Mouse (Mus musculus) heart, embryonic 15.5 days (tissue): ENCODE results near the gene Gm20547. TPM values are rescaled to one million over a fixed set of nuclear protein-coding genes. Genes with fewer than 3 reads are reported as not detected.
A peak's percentile ranks its signal among the peaks of the same experiment; 100 is the strongest.
"Not testable (repeated sequence)": the region's sequence is repeated elsewhere in the genome, so short reads cannot be mapped to it uniquely, and the experiment has no call there.

Experiments used
- ATAC-seq: fragments of 200-750 bp; cut with Nextera tagmentation; replicated peaks from 2 replicates; pipeline ENCODE4 v1.8.0; 2017; ENCODE audit warnings: low read depth, moderate TSS enrichment; ENCODE audit not compliant: insufficient number of reproducible peaks, insufficient read depth, low FRiP score
- H3K27ac ChIP-seq: fragments of 300-500 bp; sonication (generic); 2 replicates; pipeline ENCODE4 v1.5.1; 2015; ENCODE audit warnings: mild to moderate bottlenecking, inconsistent platforms
- H3K27me3 ChIP-seq: fragments of 300-500 bp; sonication (generic); 2 replicates; pipeline ENCODE4 v1.6.1; 2015; ENCODE audit warnings: inconsistent platforms
- H3K36me3 ChIP-seq: fragments of 300-500 bp; sonication (generic); 2 replicates; pipeline ENCODE4 v1.6.1; 2015; ENCODE audit warnings: mild to moderate bottlenecking, inconsistent platforms
- H3K4me1 ChIP-seq: fragments of 300-500 bp; sonication (generic); replicated peaks from 2 replicates; pipeline ENCODE4 v1.6.1; 2015; ENCODE audit warnings: inconsistent platforms
- H3K4me2 ChIP-seq: fragments of 300-500 bp; sonication (generic); 2 replicates; pipeline ENCODE4 v1.6.1; 2015; ENCODE audit warnings: inconsistent platforms, mild to moderate bottlenecking, moderate library complexity
- H3K4me3 ChIP-seq: fragments of 300-500 bp; sonication (generic); 2 replicates; pipeline ENCODE4 v1.5.1; 2015; ENCODE audit warnings: mild to moderate bottlenecking, inconsistent platforms
- H3K9ac ChIP-seq: fragments of 300-500 bp; sonication (generic); 2 replicates; pipeline ENCODE4 v1.6.1; 2015; ENCODE audit warnings: mild to moderate bottlenecking, inconsistent platforms
- H3K9me3 ChIP-seq: fragments of 300-500 bp; sonication (generic); replicated peaks from 2 replicates; pipeline ENCODE4 v1.6.1; 2016; ENCODE audit warnings: inconsistent platforms
- WGBS: fragments of 180-500 bp; shearing (Covaris S2); methylation state at CpG from one replicate; pipeline ENCODE4 v1.1.7; 2015; ENCODE audit warnings: mixed read lengths; 5-methylcytosine and 5-hydroxymethylcytosine counted together
- polyA plus RNA-seq: library from polyadenylated mRNA; unstranded; fragments of >200 nt; fragmentation: Nextera tagmentation; extraction: Ambion mirVana; gene quantifications from 2 replicates; pipeline ENCODE4 v1.2.1, GENCODE M21; 2015

The Gm20547 gene
- polyA plus RNA-seq, 1 experiment from 2014 or later: not detected

DNA sequence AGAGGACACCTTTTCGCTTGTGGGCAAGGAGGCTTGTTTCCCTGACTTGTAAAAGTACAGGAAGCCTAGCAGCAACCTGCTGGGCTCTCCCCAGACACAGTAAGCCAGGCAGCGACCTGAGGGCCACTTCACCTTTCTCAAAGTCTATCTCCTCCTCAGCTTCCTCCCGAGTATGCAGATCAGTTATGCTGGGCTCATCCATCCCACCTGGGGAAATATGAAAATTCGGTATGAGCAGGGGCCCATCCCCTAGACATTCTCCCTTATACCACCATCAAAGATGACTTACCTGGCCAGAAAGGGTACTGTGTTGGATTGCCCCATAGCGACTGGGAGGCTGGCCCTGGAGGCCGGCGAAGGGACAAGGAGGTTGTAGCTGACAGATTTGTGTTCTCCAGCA, 34.2 kb downstream of the Gm20547 start:
- 88% methylated on average over 7 of the region's 7 CpGs for WGBS
- Histone ChIP-seq H3K27me3 (no peaks in the 10 kb centered on the region), H3K4me1 (peaks cover 19% of the 10 kb centered on the region), H3K4me2 (no peak overlapping the region), H3K36me3 (peaks cover 39% of the 10 kb centered on the region), H3K4me3 (no peak overlapping the region), H3K27ac (no peak overlapping the region), H3K9ac (no peak overlapping the region), H3K9me3 (no peaks in the 10 kb centered on the region)
- ATAC-seq: no peak

DNA sequence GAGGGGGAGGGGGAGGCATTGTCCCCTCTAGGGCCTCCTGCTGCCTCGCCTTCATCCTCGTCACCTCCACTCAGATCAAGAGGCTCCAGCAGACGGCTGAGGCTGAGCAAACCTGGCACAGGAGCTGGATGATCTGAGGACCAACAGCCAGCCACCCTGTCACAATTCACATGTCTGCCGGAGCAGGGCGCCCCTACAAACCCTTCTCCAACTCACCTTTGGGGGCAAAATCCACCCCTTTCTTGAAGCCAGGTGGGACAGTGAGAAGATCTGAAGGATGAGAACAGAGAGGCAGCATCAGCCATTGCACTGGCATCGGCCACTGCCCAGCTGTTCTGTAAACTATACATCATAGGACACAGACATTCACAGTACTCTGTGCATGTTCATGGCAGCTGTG, 34.6 kb downstream of the Gm20547 start:
- Histone ChIP-seq H3K4me3 (no peak overlapping the region), H3K27me3 (no peaks in the 10 kb centered on the region), H3K9ac (no peak overlapping the region), H3K4me1 (peaks cover 19% of the 10 kb centered on the region), H3K36me3 (peaks cover 43% of the 10 kb centered on the region), H3K27ac (no peak overlapping the region), H3K4me2 (no peak overlapping the region), H3K9me3 (no peaks in the 10 kb centered on the region)
- WGBS: 89% methylated on average over 6 of the region's 6 CpGs
- no peak for ATAC-seq

DNA sequence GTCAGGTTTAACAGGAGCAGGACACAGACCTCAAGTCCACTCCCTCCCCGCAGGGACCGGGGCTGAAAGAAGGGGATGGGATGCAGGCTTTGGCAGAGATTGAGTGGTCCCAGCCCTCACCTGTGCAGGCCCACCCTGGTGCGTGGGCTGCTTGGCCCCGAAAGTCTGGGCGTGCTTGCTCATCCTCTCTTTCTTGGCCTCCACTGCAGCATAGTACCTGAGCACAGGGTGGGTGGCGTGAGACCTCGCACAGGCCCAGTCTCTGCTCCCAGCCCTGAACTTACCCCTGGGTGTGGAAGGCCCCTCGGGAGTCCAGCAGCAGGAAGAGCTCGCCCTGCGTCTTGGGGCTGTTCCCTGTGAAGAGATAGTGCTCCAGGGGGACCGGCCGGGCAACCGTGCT, 37.0 kb downstream of the Gm20547 start:
- Histone ChIP-seq H3K27ac (no peak overlapping the region), H3K9me3 (no peaks in the 10 kb centered on the region), H3K4me3 (no peak overlapping the region), H3K4me2 (no peak overlapping the region), H3K9ac (no peak overlapping the region), H3K36me3 (peaks cover 65% of the 10 kb centered on the region), H3K4me1 (peaks cover 5% of the 10 kb centered on the region), H3K27me3 (no peaks in the 10 kb centered on the region)
- ATAC-seq: no peak
- 91% methylated on average over 13 of the region's 13 CpGs for WGBS

DNA sequence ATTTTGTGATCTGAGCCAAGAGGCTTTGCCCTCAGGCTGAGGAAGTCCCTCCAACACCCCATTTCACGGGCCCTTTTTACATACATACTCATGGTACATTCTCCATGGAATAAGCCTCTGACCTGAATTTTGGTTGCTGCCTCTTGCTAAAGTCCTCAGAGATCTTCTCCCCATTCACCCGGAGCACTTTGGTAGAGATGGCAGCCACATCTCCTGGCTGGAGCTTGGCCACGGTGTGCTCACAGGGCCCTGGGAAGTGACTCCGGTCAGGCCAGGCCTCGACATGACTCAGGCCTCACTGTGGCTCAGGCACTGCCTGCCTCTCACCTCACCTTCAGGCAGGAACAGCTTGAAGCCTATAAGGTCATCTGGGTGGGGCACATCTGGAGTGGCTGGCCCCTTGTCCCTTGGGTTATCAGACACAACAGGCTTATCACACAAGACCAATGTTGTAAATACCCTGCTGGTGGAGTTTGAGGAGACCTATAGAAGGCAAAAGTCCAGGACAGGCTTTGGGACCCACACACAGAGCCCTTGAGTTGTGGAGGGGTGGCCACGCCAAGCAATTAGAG, 41.0 kb downstream of the Gm20547 start:
- WGBS: 88% methylated on average over 6 of the region's 6 CpGs
- no peak overlapping the region for H3K9ac ChIP-seq
- no peaks in the 10 kb centered on the region for H3K9me3 ChIP-seq
- no peak for ATAC-seq
- no peak overlapping the region for H3K4me2 ChIP-seq
- H3K4me3 ChIP-seq: no peak overlapping the region
- no peak overlapping the region for H3K27ac ChIP-seq
- no peaks in the 10 kb centered on the region for H3K27me3 ChIP-seq
- H3K36me3 ChIP-seq: peaks cover 56% of the 10 kb centered on the region
- peaks cover 16% of the 10 kb centered on the region for H3K4me1 ChIP-seq

DNA sequence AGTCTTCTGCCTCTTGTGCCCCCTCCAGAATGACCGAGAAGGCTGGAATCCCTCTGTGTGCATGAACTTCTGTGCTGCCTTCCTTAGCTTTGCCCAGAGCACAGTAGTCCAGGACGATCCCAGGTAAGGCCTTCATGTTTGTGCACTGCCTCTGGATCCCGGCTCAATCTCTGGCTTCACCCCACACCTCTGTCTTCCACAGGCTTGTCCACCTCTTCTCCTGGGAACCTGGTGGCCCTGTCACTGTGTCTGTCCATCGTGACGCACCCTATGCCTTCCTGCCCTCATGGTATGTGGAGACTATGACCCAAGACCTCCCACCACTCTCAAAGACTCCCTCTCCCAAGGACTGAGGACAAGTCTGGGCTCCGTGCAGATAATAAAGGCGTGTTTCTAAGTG, 43.1 kb downstream of the Gm20547 start:
- ATAC-seq: no peak
- no peaks in the 10 kb centered on the region for H3K9me3 ChIP-seq
- 88% methylated on average over 7 of the region's 7 CpGs for WGBS
- H3K4me2 ChIP-seq: no peak overlapping the region
- no peak overlapping the region for H3K27ac ChIP-seq
- H3K36me3 ChIP-seq: peaks cover 44% of the 10 kb centered on the region
- H3K9ac ChIP-seq: no peak overlapping the region
- no peak overlapping the region for H3K4me3 ChIP-seq
- no peaks in the 10 kb centered on the region for H3K27me3 ChIP-seq
- peaks cover 20% of the 10 kb centered on the region for H3K4me1 ChIP-seq

DNA sequence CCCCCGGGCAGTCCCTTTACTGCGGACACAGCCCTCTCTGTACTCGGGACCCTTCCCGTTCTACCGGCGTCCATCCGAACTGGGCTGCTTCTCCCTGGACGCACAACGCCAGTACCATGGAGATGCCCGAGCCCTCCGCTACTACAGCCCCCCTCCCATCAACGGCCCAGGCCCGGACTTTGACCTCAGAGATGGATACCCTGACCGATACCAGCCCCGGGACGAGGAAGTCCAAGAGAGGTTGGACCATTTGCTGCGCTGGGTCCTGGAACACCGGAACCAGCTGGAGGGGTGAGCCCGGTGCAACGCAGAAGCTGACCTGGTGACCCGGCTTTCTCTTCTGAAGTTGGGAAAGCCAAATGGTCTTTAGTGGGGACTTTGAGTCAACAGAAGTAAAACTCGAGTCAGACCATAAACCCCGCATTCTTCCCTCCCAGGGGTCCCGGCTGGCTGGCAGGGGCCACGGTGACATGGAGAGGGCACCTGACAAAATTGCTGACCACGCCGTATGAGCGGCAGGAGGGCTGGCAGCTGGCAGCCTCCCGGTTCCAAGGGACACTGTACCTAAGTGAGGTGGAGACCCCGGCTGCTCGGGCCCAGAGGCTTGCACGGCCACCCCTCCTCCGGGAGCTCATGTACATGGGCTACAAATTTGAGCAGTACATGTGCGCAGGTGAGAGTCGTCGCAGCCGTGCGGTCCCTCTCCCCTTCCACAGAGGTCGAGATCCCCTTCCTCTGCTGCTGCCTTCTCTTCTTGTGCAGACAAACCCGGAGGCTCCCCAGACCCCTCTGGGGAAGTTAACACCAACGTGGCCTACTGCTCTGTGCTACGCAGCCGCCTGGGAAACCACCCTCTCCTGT, 44.1 kb downstream of the Gm20547 start:
- peaks cover 39% of the 10 kb centered on the region for H3K36me3 ChIP-seq
- H3K4me1 ChIP-seq: peaks cover 20% of the 10 kb centered on the region
- H3K27me3 ChIP-seq: no peaks in the 10 kb centered on the region
- H3K9ac ChIP-seq: peak overlapping the region; percentile 75
- 36% methylated on average over 43 of the region's 43 CpGs for WGBS
- H3K4me3 ChIP-seq: peak overlapping the region; percentile 92
- 0 out of 2 replicates have a peak, but pooled peaks have one; percentile 4 for ATAC-seq
- no peaks in the 10 kb centered on the region for H3K9me3 ChIP-seq
- peak overlapping the region; percentile 99 for H3K4me2 ChIP-seq
- peak overlapping the region; percentile 71 for H3K27ac ChIP-seq

DNA sequence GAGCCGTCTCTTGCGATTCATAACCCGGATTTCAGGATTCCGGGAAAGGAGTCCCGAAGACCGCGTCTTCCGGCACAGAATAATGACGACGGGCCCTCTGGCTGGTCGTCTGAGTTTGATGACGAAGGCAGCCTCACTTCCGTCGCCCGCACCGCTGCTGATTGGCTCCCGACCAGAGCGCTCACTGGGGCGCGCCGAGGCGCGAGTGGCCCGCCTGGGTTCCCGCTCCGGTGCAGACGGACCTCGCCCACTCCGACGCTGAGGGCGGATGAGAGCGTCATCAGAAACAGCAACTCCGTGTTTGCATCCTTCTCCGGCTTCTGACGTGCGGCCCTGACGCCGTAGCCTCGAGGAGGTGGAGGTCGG, 45.0 kb downstream of the Gm20547 start, which contains the start of the genes Stk19 and Dxo:
TSS of gene Stk19 (minus strand) at position 90 of the 366 bp plus-strand sequence.
TSS of gene Dxo (plus strand) at position 164 of the 366 bp plus-strand sequence.
- Histone ChIP-seq H3K4me2 (peak within 1 kb of the TSS; percentile 99), H3K4me3 (peak within 1 kb of the TSS; percentile 92), H3K4me1 (peaks cover 20% of the 10 kb centered on the region), H3K36me3 (peaks cover 34% of the 10 kb centered on the region), H3K9ac (peak within 1 kb of the TSS; percentile 75), H3K27me3 (no peaks in the 10 kb centered on the region), H3K9me3 (no peaks in the 10 kb centered on the region), H3K27ac (peak within 1 kb of the TSS; percentile 71)
- ATAC-seq: peak; percentile 92
- WGBS: under 1% methylated on average over 40 of the region's 40 CpGs

DNA sequence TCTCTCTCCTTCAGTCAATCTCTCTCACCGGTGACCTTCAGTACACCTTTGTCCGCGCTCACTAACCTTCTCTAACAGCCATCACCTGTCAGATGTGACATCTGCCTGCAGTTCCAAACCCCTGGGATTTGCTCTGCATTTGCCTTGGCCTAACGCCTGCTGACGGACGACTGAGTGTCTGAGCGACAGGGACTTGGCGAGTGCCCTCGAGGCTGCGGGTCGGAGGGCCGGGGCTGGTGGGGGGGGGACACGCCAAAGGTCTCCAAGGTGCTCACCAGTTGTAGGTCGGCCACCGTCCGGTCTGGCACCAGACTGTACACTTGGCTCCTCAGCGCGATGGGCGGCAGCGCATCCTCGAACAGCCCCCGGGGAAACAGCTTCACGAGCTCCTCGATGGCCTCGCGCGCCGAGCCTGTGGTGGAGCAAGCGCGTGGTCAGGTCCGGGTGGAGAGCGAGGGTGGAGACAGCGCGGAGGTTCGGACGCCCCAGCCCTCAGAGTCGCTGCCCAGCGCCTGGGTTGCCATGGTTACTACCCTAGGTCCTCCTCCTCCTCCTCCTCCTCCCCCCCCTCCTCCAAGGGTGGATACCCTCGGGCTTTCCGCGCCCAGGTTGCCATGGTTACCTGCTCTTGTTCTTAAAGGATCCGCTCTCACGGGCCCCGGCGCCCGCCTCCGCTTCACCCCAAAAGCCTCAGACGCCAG, 45.5 kb downstream of the Gm20547 start:
- H3K9me3 ChIP-seq: no peaks in the 10 kb centered on the region
- peak overlapping the region; percentile 71; the same call in 1 of the 2 replicates for H3K27ac ChIP-seq
- peaks cover 20% of the 10 kb centered on the region for H3K4me1 ChIP-seq
- H3K9ac ChIP-seq: peak overlapping the region; percentile 75
- no peaks in the 10 kb centered on the region for H3K27me3 ChIP-seq
- peaks cover 32% of the 10 kb centered on the region for H3K36me3 ChIP-seq
- H3K4me3 ChIP-seq: peak overlapping the region; percentile 92
- peak overlapping the region; percentile 99 for H3K4me2 ChIP-seq
- WGBS: 5% methylated on average over 44 of the region's 48 CpGs
- peak; percentile 56 for ATAC-seq

DNA sequence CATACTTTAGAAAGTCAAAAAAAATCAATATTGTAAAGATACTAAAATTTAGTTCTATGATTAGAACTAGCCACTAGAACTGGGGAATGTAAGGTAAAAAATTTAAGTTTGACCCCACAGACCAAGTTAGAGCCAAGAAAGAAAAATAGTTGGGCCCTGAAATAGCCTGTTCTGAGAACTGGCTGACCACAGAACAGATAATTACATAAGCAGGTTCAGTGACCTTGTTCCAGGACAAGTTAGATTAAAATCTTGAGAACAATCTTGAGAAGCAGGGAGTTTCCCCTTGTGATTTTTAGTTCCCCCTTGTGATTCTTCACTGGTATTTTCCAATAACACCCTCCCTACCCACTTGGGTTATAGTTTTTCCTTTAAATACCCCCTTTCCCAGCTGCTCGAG, 51.1 kb downstream of the Gm20547 start:
- H3K4me1 ChIP-seq, H3K27ac ChIP-seq, H3K4me2 ChIP-seq, H3K9ac ChIP-seq, H3K4me3 ChIP-seq, H3K9me3 ChIP-seq, ATAC-seq, H3K27me3 ChIP-seq: not testable (repeated sequence)
- 92% methylated on average over 1 of the region's 1 CpGs for WGBS
- peaks cover 52% of the 10 kb centered on the region for H3K36me3 ChIP-seq

DNA sequence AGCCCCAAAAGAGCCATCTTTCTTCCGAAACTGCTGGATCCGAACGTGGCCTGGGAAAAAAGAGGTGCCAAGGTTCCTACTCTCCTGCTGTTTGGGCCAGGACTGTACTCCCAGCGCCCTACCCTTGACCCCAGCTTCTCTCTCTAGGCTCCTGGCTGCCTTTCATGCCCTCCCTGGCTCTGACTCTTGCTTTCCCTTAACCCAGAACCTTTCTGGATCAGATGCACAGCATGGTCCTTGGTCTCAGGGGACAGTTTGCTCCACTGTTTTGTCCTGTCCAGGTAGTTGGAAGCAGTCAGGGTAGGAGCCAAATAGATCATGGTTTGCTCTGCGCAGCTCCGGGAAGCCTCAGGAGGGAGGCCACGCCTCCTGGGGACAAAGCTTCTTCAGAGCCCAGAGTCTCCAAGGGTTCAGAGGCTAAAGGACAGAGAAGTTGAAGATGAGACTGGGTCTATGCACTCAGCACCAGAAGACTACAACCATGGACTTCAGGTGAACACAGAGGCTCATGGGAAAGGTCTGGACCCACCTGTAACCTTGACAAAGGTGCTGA, 66.9 kb downstream of the Gm20547 start:
- WGBS: 68% methylated on average over 7 of the region's 7 CpGs
- no peak overlapping the region for H3K4me2 ChIP-seq
- no peaks in the 10 kb centered on the region for H3K4me1 ChIP-seq
- H3K9ac ChIP-seq: no peak overlapping the region
- ATAC-seq: no peak
- H3K36me3 ChIP-seq: no peaks in the 10 kb centered on the region
- no peaks in the 10 kb centered on the region for H3K27me3 ChIP-seq
- no peak overlapping the region for H3K27ac ChIP-seq
- H3K4me3 ChIP-seq: no peak overlapping the region
- no peaks in the 10 kb centered on the region for H3K9me3 ChIP-seq

DNA sequence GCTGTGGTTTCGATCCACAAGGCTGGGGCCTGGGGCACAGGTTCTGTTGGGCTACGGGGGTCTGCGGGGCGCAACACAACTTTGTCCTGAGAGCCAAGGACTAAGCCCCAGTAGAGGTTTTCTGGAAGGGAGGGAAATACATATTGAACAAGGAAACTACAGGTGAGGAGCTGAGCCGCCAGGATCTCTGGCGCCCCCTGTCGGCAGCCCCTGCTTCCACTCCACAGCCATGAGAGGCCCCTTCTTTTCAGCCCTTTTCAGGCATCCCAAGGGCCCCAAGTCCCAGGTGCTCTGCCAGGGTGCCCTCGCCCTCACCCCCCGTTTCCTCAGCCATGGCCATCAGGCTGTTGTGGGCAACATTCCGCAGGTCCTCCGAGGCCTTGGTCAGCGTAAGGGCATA, 68.1 kb downstream of the Gm20547 start:
- H3K4me1 ChIP-seq, H3K9me3 ChIP-seq, H3K27me3 ChIP-seq, H3K36me3 ChIP-seq, H3K9ac ChIP-seq, ATAC-seq, H3K4me2 ChIP-seq, H3K4me3 ChIP-seq, H3K27ac ChIP-seq: not testable (repeated sequence)
- WGBS: 56% methylated on average over 12 of the region's 12 CpGs
